Mouse (Mus musculus) thymus, adult 2 months (tissue): ENCODE measurements at regions not wholly inside any gene's neighbourhood (a gene's known extent, or its start where the extent isn't known, plus 50 kb on each side); places are given as distances from the start of the nearest gene placed in this dataset.

Source experiments
- CTCF ChIP-seq: fragments of 200-500 bp; IDR thresholded peaks from 2 replicates; pipeline ENCODE4 v1.5.1; 2012; ENCODE audit warnings: mild to moderate bottlenecking, control low read depth, low read length, moderate library complexity, borderline replicate concordance; ENCODE audit not compliant: control insufficient read depth, poor library complexity, insufficient read depth; ENCODE audit errors: extremely low read depth
- POLR2A ChIP-seq: fragments of 200-500 bp; IDR thresholded peaks from 2 replicates; pipeline ENCODE4 v1.6.1; 2012; ENCODE audit warnings: mild to moderate bottlenecking, low read length, control low read depth, moderate library complexity; ENCODE audit not compliant: control insufficient read depth, poor library complexity, insufficient read depth; ENCODE audit errors: extremely low read depth

DNA sequence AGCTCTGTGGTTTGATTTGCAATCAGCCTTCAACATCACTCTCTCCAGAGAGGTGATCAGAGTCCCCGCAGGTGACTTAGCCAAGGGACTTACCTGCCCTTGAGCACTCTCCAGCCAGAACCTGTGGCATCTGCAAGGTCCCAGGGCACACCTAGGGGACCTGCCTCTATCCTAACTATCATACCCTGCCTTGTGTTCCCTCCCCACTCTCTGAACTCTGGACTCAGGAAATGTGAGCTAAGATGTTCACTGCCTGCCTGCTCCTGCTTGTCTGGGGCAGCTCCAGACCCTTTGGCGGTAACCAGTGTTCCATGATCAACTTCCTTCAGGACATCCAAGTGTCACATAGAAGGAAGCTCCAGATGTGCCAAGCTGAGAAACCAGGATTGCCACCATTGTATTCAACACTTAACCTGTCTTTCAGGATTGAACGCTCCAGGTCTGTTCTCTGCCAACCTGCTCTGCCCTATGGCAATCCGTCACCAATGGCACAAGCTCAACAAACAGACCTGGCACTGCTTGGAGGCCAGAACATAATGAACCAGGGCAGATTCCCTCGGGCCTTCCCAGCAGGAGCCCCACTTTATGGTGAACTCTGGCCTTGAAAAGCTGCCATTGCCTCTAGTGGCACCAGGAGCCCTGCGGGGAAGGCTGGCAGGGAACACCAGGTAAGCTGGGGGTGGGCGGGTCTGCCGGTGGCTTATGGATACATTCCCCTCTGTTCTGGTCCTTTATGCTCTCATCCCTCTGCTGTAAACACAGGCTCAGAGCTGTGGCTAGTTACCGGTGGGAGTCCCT is 223.2 kb downstream of the Tle3 start:
- TF ChIP-seq CTCF (no peak), POLR2A (no peak)
